Mouse (Mus musculus) left cerebral cortex, postnatal 10 days (tissue): Measurements from ENCODE around the gene Cct8l1. TPM values are rescaled to one million over a fixed set of nuclear protein-coding genes. Genes with fewer than 3 reads are reported as not detected.

Experiments used
- DNase-seq, 2 experiments: peaks; one replicate each; pipeline ENCODE4 v3.0.0; 2021 to 2022; ENCODE audit warnings: low spot score in 2 of 2, mixed read lengths in 1 of 2; ENCODE audit errors: extremely low spot score in 1 of 2
- intact Hi-C: fragments of 180-260 bp; cut with DNase I; formaldehyde crosslinking; loops from one replicate; pipeline ENCODE4 v1.15.1; 2025
- total RNA-seq, 2 experiments: library from RNA; stranded (reverse); gene quantifications; 2 replicates each; pipeline ENCODE4 v1.2.3; 2021

The Cct8l1 gene
- total RNA-seq, 2 experiments from 2014 or later = 0.22 TPM; not detected in 1

- no peak for DNase-seq
- intact Hi-C loops = no loop called here
Observed at GRCm38 (mm10) chr5:25556363-25556762, 40.5 kb downstream of the Cct8l1 start.

Other genes with a start within 250 kb of the Cct8l1 start
- gene Kmt2c, start 17.3 kb upstream of the Cct8l1 start, total RNA-seq = 10 to 100 TPM; 69.3 to 70.1 TPM
- gene Xrcc2, start 189.8 kb downstream of the Cct8l1 start, total RNA-seq = 1 to 10 TPM; 3.9 to 5.4 TPM
- 100 to 1,000 TPM; 214 to 216 TPM for gene Actr3b, start 243.9 kb downstream of the Cct8l1 start, total RNA-seq